Mouse (Mus musculus): Measurements from ENCODE around the gene Vmo1. TPM values are rescaled to one million over a fixed set of nuclear protein-coding genes. Genes with fewer than 3 reads are reported as not detected.
"Not testable (repeated sequence)": the region's sequence is repeated elsewhere in the genome, so short reads cannot be mapped to it uniquely, and the experiment has no call there.

Gene Vmo1
- polyA plus RNA-seq, 1 experiment, result not detected

DNA sequence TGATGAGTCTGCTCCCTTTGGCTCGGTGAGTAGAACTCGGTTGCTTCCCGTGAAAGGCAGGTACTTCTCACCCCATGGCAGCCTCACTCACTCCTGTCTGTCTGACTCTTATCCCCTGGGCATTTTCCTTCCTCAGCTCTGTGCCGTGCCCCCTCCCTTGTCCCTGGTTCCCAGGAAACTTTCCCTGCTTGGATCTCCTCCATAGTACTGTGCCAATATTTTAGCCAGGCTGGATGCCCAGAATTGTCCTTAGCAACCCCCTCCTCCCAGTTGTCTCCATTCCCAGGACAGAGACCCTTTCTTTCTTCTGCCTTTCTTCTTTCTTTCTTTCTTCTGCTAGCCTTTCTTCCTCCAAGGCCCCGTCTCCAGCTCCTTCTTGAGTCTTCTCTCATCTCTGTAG, 27.0 kb upstream of the Vmo1 start:
- Histone ChIP-seq H3K4me3 (ENCODE audit: insufficient read depth, low read depth, low read length) (peak overlapping the region; percentile 9; the same call in 1 of the 2 replicates), H3K4me1 (ENCODE audit: control insufficient read depth, insufficient read depth, low read length) (peaks cover 5% of the 10 kb centered on the region), H3K27ac (ENCODE audit: insufficient read depth, low read depth, low read length) (no peak overlapping the region)
- TF ChIP-seq POLR2A (IDR thresholded peaks at IDR 0.05; ENCODE audit: insufficient read depth, low read depth, low read length), result no peak
- no peak for TF ChIP-seq CTCF (IDR thresholded peaks at IDR 0.05; ENCODE audit: insufficient read depth, low read depth, low read length)
- 52% methylated on average over 5 of the region's 5 CpGs for WGBS

GRCm38 (mm10) chr11:70540928-70541327, 26.5 kb upstream of the Vmo1 start:
- WGBS, result 91% methylated on average over 7 of the region's 7 CpGs
- H3K4me3 ChIP-seq (ENCODE audit: insufficient read depth, low read depth, low read length), result peak overlapping the region; percentile 59; the same call in 1 of the 2 replicates
- TF ChIP-seq POLR2A (IDR thresholded peaks at IDR 0.05; ENCODE audit: insufficient read depth, low read depth, low read length), result no peak
- no peak for TF ChIP-seq CTCF (IDR thresholded peaks at IDR 0.05; ENCODE audit: insufficient read depth, low read depth, low read length)

GRCm38 (mm10) chr11:70539877-70540587, 25.6 kb upstream of the Vmo1 start, which contains the start of gene Pld2:
Gene Pld2 (plus strand): TSS chr11:70540064.
- H3K27ac ChIP-seq (ENCODE audit: insufficient read depth, low read depth, low read length), result no peak within 1 kb of the TSS
- TF ChIP-seq POLR2A (IDR thresholded peaks at IDR 0.05; ENCODE audit: insufficient read depth, low read depth, low read length) (peak; percentile 20; the same call in 1 of the 2 replicates), CTCF (IDR thresholded peaks at IDR 0.05; ENCODE audit: insufficient read depth, low read depth, low read length) (peak; percentile 74)
- peak within 1 kb of the TSS; percentile 59 for H3K4me3 ChIP-seq (ENCODE audit: insufficient read depth, low read depth, low read length)
- WGBS, result 2% methylated on average over 63 of the region's 65 CpGs
- H3K4me1 ChIP-seq (ENCODE audit: control insufficient read depth, insufficient read depth, low read length), result peaks cover 7% of the 10 kb centered on the region

More at GRCm38 (mm10) chr11:70540928-70541327, 26.5 kb upstream of the Vmo1 start:
- peaks cover 5% of the 10 kb centered on the region for H3K4me1 ChIP-seq (ENCODE audit: control insufficient read depth, insufficient read depth, low read length)
- H3K27ac ChIP-seq (ENCODE audit: insufficient read depth, low read depth, low read length), result no peak overlapping the region

- Histone ChIP-seq H3K4me1 (ENCODE audit: control insufficient read depth, insufficient read depth, low read length) (peaks cover 7% of the 10 kb centered on the region), H3K27ac (ENCODE audit: insufficient read depth, low read depth, low read length) (no peak overlapping the region), H3K4me3 (ENCODE audit: insufficient read depth, low read depth, low read length) (peak overlapping the region; percentile 59)
- TF ChIP-seq CTCF (IDR thresholded peaks at IDR 0.05; ENCODE audit: insufficient read depth, low read depth, low read length) (no peak), POLR2A (IDR thresholded peaks at IDR 0.05; ENCODE audit: insufficient read depth, low read depth, low read length) (no peak)
- 11% methylated on average over 9 of the region's 9 CpGs for WGBS
Observed at GRCm38 (mm10) chr11:70539423-70539822, 25.0 kb upstream of the Vmo1 start.

- H3K4me1 ChIP-seq (ENCODE audit: control insufficient read depth, insufficient read depth, low read length), result peaks cover 2% of the 10 kb centered on the region; the same call in 1 of the 2 replicates
- TF ChIP-seq POLR2A (IDR thresholded peaks at IDR 0.05; ENCODE audit: insufficient read depth, low read depth, low read length) (no peak), CTCF (IDR thresholded peaks at IDR 0.05; ENCODE audit: insufficient read depth, low read depth, low read length) (no peak)
- 76% methylated on average over 6 of the region's 6 CpGs for WGBS
- no peak within 1 kb of the TSS for H3K4me3 ChIP-seq (ENCODE audit: insufficient read depth, low read depth, low read length)
- no peak within 1 kb of the TSS for H3K27ac ChIP-seq (ENCODE audit: insufficient read depth, low read depth, low read length)
Observed at GRCm38 (mm10) chr11:70532839-70533238, 18.4 kb upstream of the Vmo1 start, which contains the start of gene Gm40193. Gene Gm40193 (minus strand): TSS chr11:70532939.

GRCm38 (mm10) chr11:70531065-70531464, 16.6 kb upstream of the Vmo1 start:
- WGBS, result 82% methylated on average over 2 of the region's 2 CpGs

DNA sequence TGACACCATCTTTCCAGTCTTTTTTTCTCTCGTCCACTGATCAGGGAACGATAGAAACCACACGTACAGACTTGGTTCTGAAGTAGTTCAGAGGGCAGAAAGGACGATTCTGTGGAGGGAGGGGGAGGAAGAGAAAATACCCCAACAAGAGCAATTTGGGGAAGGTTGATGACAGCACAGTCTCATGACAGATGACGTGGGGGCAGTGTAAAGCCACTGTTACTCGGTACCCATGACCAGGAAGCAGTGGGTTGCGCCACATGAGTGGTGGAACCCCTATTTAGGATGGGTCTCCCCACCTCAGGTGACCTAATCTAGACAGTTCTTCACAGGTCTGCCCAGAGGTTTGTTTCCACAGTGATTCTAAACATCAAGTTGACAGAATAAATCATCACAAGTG, 14.2 kb upstream of the Vmo1 start:
- TF ChIP-seq CTCF (IDR thresholded peaks at IDR 0.05; ENCODE audit: insufficient read depth, low read depth, low read length) (no peak), POLR2A (IDR thresholded peaks at IDR 0.05; ENCODE audit: insufficient read depth, low read depth, low read length) (no peak)
- 87% methylated on average over 7 of the region's 7 CpGs for WGBS
- H3K4me3 ChIP-seq (ENCODE audit: insufficient read depth, low read depth, low read length), result no peak overlapping the region
- H3K4me1 ChIP-seq (ENCODE audit: control insufficient read depth, insufficient read depth, low read length), result peaks cover 7% of the 10 kb centered on the region; the same call in 1 of the 2 replicates
- no peak overlapping the region for H3K27ac ChIP-seq (ENCODE audit: insufficient read depth, low read depth, low read length)

More at GRCm38 (mm10) chr11:70531065-70531464, 16.6 kb upstream of the Vmo1 start:
- not testable (repeated sequence) for H3K27ac ChIP-seq (ENCODE audit: insufficient read depth, low read depth, low read length); H3K4me1 ChIP-seq (ENCODE audit: control insufficient read depth, insufficient read depth, low read length); H3K4me3 ChIP-seq (ENCODE audit: insufficient read depth, low read depth, low read length)

DNA sequence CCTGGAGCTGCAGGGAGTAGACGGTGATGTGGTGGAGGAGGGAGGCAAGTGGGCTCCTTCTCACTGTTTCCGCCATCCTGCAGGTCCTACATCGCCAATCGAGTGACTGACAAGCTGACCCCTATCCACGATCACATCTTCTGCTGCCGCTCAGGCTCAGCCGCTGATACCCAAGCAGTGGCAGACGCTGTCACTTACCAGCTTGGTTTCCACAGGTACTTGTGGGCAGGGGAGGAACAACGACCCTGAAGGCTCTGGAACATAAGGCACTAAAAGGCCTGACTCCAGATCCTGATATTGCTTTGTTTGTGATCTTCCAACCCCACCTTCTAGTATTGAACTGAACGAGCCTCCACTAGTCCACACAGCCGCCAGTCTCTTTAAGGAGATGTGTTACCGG, 11.8 kb upstream of the Vmo1 start:
- Histone ChIP-seq H3K4me1 (ENCODE audit: control insufficient read depth, insufficient read depth, low read length) (peaks cover 7% of the 10 kb centered on the region; the same call in 1 of the 2 replicates), H3K4me3 (ENCODE audit: insufficient read depth, low read depth, low read length) (no peak overlapping the region), H3K27ac (ENCODE audit: insufficient read depth, low read depth, low read length) (no peak overlapping the region)
- WGBS, result 89% methylated on average over 12 of the region's 12 CpGs
- no peak for TF ChIP-seq POLR2A (IDR thresholded peaks at IDR 0.05; ENCODE audit: insufficient read depth, low read depth, low read length)
- no peak for TF ChIP-seq CTCF (IDR thresholded peaks at IDR 0.05; ENCODE audit: insufficient read depth, low read depth, low read length)

- Histone ChIP-seq H3K4me1 (ENCODE audit: control insufficient read depth, insufficient read depth, low read length) (peaks cover 7% of the 10 kb centered on the region; the same call in 1 of the 2 replicates), H3K4me3 (ENCODE audit: insufficient read depth, low read depth, low read length) (peak overlapping the region; percentile 84), H3K27ac (ENCODE audit: insufficient read depth, low read depth, low read length) (no peak overlapping the region)
- WGBS, result 2% methylated on average over 12 of the region's 12 CpGs
- TF ChIP-seq CTCF (IDR thresholded peaks at IDR 0.05; ENCODE audit: insufficient read depth, low read depth, low read length) (no peak), POLR2A (IDR thresholded peaks at IDR 0.05; ENCODE audit: insufficient read depth, low read depth, low read length) (no peak)
Observed at GRCm38 (mm10) chr11:70525726-70526125, 11.3 kb upstream of the Vmo1 start.
